Mouse (Mus musculus) hindlimb bud, embryonic 11.5 days (tissue): ENCODE results near the gene Apoa1.

Experiments used
- DNase-seq: peaks from one replicate; pipeline ENCODE4 v3.0.0-alpha.2; 2012; ENCODE audit warnings: low read depth, low spot score; ENCODE audit errors: extremely low spot score

Gene Apoa1

DNA sequence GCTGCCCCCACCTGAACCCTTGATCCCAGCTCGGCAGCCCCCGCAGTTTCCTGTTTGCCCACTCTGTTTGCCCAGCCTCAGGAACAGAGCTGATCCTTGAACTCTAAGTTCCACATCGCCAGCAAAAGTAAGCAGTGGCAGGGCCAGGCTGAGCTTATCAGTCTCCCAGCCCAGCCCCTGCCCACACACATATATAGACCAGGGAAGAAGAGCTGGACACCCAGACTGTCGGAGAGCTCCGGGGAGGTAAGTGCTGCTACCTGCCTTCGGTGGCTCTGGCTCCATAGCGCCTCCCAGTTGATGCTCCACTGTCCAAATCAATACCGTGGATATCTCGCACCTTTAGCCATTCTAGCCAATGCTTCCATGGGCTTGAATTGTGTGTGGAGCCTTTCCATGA is at the start of gene Apoa1:
Gene Apoa1 (plus strand): TSS at position 90 of the 400 bp plus-strand sequence.
- DNase-seq = no peak

DNA sequence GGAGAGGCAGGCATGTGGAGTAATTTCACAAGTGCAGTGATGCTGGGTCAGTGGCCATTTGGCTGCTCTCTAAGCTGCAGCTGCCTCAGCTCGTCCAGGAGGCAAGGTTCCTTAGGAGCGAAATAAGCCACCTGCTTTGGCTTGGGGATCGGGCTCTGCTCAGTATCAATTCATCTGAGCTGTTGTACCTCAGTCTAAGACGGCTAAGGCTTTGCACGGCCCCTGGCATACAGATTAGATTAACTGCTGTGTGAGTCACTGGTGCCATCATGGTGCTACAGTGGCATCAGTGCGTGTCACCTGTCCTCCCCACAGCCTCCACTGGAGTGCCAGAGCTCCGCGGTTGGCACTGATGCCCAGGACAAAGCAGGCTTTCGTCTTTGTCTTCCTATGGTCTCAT is 49.8 kb upstream of the Apoa1 start:
- DNase-seq = no peak

DNA sequence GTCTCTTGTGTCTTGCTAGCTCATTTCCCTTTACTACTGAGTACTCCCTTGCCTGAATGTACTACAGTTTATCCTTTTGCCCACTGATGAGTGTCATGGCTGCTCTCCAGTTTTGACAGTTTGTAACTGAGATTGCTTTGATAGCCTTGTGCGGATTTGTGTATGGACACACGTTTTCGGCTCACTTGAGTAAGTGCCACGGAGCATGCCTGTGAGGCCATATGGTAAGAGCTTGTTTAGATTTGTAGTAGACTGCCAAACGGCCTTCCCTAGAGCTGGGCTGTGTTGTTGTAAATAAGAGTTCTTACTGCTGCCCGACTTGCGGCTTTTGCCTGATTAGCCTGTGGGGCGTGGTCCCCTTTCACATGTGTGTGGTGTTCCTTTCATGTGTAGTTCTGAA is 47.1 kb upstream of the Apoa1 start:
- DNase-seq = no peak

DNA sequence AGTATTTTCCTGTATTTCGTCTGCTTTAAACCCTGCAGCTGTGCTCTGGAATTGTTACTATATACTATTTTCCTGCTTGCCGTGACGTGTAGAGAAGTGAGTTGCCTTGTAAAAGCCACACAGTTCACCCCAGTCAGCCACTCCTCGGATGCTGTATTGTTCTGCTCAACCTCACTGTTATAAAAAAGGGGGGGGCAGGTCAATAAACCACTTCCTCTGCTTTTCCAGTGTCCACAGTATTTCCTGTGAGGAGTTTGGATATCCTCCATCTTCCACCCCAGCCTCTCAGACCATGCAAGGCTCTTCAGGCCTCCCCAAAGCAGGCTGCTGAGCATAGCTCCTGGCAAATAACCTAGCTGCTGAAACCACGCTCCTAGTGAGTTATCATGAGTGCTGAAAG is 43.8 kb upstream of the Apoa1 start:
- DNase-seq = no peak

DNA sequence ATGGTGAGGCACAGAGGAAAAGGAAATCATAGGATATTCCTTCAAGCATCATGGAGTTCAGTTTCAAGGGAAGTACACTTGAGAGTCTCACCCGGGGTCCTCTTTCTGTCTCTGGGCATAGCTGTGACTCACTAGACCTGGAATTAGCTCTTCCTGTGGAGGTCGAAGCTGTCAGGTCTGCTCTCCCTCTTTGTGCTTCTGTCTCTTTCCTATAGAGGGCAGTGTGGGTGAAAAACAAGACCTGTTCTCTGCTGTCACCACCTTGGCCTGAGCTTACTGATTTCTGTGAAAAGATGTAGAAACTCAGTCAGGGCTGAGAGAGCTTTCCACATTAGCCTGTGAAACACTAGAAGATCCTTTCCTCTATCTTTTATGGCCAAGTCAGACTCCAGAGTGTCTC is 43.2 kb upstream of the Apoa1 start:
- DNase-seq = no peak

DNA sequence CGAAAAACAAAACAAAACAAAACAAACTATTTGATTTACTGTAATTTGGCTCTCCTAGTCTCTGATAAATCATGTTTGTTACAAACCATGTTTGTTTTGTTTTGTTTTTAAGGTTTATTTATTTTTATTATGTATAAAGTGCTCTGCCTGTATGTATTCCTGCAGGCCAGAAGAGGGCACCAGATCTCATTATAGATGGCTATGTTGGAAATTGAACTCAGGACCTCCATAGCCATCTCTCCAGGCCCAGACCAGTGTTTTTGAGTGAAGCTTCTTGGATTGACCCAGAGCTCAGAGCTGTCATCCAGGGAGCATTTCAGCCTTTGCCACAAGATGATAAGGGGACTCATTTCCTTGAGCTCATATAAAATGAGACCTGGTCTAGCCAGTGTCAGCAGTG is 42.0 kb upstream of the Apoa1 start:
- no peak for DNase-seq

DNA sequence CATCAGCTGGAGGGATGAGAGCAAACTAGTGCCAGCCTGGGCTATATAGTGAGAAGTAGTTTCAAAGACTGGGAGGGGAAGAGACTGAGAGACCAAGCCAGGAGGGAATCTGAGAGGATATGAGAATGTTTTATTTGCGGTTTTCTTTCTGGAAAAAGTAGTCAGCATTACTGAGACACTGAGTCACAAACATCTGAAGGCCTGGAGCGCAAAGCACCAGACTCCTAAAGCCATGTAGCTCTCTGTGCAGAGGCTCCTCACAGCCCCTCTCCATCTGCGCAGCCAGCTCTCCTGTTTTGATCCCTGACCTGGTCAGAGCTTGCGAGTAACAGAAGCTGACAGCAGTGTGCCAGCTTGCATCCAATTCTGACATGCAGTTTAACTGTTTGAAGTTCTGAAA is 40.0 kb upstream of the Apoa1 start:
- DNase-seq = no peak

DNA sequence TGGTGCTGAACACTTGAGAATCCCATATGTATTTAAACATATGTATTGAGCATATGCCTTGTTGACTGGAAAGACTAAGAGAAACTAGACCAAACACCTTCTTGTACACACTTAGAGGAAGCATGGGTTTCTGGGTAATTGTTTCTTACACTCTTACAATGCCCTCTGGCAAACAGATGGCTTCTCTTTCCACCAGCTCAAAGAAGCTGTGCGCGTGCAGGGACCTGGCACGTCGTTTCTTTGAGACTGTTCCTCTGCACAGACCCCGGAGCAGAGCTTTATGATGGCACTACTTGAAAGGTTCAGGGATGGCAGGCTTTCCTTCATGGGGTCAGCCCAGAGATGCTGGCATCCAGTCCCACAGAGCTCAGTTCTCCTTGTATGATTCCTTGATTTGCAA is 39.4 kb upstream of the Apoa1 start:
- no peak for DNase-seq

DNA sequence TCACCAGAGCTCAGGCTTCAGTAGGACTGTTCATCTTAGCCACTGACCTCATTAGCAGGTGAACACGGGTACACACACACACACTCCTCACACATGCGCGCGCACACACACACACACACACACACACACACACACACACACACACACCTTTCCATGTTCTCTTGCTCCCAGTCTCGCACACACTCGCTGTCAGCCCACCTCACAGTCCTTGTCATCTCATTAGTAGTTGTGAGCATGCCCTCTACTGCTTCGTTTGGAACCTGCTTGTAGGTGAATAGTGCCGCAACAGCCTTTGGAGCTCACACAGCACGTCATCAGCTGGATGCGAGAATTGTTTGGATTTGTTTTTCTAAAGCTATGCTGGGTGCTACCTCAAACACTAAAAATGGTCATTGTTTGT is 39.0 kb upstream of the Apoa1 start:
- DNase-seq = no peak

DNA sequence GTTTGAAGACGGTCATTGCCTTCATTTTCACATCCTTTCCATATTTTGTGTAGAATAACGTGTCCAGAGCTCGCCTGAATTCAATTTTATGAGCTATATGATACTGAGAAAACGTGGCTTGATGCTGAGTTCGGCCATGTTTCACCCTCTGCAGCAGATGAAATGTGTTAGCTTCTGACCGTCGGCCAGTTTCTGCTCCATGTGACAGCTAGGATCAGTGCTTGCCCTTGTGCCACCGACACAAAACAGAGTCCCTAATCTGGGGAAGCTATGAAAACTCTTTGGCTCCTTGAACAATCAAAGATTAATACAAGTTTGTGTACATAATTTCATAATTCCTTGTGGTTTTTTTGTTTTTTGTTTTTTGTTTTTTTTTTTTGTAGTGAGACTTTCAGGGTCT is 37.1 kb upstream of the Apoa1 start:
- DNase-seq = no peak

DNA sequence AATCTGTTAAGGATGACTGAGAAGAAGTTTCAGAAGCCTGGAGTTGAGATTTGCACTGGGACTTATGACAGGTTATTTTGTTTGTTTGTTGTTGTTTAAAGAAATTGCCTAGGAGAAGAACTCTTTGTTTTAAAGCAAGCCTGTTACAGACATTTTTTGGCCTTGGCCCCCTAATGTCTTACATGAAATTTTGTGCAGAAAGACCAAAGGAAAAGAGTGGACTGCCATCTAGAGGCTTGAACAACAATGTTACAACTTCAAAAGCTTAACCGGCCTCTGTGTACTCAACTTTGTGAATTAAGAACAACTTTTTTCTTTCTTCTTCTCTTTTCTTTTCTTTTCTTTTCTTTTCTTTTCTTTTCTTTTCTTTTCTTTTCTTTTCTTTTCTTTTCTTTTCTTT is 36.7 kb upstream of the Apoa1 start:
- DNase-seq = no peak

DNA sequence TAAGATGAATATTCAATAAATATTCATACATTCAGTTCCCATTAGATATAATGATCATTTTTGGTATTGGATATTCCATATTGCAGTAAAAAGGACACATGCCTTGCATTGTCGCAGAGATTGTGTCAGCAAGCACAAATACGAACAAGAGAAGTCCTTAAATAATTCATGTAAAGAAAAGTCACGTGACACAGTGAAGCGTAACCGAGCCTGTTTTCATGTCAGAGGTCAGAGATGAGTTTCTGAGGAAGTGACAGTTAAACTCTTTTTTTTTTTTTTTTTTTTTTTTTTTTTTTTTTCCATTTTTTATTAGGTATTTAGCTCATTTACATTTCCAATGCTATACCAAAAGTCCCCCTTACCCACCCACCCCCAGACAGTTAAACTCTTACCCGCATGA is 35.7 kb upstream of the Apoa1 start:
- DNase-seq = no peak

DNA sequence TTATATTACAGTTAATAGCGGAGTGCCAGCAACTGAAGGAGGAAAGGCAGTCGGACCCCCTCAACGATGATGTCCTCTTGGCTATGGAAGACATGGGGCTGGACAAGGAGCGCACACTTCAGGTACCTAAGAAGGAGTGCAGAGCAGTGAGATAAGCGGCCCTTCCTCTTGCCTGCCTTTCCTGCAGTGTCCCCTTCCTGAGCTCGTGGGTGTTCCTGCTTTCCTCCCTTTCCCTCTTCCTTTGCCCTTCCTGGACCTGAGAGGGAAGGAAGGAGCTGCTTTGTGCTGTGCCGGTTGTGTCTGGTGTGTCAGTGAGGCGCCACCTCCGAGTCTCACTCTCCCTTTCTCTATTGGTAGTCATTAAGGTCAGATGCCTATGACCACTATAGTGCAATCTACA is 33.6 kb upstream of the Apoa1 start:
- no peak for DNase-seq

DNA sequence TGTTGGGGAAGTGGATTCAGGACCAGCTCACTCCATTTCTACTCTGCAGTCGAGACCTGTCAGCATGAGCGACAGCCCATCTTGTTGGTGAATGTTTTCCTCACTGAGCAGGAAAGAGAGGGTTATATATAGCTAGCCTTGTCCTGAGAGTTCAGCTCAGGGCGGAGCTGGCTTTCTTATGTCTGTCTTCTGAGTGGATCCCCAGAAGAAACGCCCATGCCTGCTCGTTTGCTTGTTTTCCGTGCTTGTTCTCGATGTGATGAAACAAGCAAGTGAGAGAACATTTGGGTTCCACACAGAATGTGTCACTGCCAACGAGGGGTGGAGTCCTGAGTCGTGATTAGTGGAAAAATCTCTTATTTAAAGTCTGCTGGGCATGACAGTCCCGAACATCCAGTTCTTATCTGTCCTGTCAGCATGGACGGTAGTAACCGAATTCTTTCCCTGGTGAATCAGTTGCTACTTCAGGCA is 31.6 kb upstream of the Apoa1 start:
- DNase-seq = no peak

DNA sequence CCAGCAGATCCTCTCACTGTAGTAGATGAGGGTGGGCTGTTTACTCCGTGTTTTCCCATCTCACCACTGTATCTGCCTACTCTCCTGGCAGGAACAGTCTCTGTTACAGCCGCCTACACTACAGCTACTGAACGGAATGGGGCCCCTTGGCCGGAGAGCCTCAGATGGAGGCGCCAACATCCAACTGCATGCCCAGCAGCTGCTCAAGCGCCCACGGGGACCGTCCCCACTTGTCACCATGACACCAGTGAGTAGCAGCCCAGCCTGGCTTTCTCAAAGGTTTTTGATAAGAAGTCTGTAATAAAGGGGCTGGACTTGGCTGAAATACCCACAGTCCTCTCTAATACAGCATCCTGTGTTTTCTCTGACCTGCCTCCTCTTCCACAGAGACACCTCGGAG is 29.9 kb upstream of the Apoa1 start:
- no peak for DNase-seq

DNA sequence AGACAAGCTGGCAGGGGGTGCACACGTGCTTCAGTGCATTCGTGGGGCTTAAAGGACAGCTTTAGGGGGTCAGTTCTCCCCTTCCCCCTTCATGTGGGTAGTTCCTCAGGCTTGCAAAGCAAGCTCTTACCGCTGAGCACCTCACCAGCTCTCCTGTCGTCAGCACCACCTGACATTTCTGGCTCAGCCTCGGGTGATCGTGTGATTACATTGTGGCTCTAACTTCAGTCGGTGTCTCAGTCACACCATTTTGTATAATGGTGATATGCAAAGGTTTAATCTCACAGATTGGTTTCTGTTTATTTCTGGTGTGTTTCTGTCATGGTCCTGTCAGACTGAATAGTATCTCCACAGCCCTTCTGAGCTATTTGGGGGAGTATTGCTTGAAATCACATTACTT is 29.4 kb upstream of the Apoa1 start:
- no peak for DNase-seq

DNA sequence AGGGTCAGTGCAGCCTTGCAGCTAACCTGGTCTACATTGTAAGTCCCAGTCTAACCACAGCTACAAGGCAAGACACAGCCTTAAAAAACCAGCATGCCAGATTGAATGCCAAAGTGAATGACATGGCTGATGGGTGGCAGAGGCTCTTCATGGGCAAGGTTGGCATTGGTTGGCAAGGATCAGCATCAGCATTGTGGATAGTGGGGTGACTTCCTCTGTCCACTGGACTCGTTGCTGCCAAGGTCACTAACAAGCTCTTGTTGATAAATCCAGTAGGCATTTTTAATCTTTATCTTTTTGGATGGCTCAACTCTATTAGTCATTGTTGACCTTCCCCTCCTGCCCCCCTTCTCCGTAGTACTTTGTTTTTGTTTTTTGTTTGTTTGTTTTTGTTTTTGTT is 28.8 kb upstream of the Apoa1 start:
- no peak for DNase-seq

DNA sequence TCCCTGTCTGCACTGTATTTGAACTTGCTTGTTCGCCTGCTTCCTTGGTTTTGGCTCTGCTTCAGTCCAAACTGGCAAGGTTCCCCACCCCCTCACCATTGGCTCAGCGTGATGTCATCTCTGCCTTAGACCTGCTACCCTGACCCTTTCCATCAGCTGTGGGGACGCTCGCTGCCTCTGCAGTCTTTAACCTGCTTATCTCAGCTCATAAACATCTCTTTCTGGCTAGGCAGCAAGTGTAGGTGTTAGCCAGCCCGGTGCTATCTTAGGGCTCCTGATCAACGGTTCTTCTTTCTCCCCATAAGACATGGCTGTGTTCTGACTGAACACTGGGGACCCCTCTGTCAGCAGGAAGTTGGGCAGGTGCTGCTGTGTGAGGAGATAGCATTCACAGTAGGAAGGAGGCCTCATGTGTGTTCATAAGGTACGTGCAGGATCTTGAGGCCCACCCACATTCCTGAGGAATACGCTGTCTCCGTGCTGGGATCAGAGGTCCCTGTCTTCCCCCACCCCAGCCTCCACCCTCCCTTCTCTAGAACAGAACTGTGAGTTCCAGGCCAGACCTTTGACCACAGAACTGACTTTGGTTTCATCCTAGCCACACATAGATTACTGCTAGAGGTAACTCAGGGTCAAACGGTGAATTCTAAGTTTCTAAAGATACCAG is 21.4 kb upstream of the Apoa1 start:
- DNase-seq = no peak

DNA sequence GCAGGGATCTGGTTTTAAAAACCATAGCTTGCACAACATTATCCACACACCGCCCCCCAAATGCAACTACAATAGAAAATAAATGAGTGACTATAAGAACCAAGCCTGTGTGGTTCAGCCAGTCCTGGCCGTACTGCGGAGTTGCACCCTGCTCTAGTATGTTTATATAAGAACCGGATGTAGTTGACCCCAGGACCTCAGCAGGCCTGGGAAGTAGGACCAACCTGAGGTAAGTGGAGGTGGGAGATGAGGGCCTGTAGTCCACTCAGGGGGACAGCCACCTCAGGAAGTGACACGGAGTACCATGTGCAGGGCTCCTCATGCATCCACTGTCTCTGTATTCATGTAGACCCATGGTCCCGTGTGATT is 20.9 kb upstream of the Apoa1 start:
- no peak for DNase-seq

DNA sequence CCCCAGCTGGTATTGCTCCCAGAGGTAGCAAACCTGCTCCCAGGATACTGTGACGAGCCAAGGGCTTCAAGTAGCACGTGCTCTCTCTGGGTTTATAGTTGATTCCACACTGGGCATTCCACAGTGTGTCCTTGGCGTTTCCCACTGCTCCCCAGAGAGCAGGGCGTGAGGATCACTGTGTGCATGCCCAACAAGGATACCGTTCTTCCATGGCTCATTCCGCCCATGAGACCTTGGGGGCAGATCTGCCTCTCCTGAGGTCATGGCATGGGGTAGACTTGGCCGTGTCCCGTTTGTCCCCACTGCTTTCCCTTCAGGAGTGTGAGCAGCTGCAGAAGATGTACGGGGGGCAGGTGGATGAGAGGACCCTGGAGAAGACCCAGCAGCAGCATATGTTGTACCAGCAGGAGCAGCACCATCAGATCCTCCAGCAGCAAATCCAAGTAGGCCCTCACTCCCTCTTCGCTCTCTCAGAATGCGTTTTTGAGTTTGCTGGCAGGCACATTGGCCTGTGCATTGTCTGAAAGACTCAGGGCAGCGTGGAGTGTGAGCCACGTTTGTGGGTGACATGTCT is 19.9 kb upstream of the Apoa1 start:
- DNase-seq = no peak

DNA sequence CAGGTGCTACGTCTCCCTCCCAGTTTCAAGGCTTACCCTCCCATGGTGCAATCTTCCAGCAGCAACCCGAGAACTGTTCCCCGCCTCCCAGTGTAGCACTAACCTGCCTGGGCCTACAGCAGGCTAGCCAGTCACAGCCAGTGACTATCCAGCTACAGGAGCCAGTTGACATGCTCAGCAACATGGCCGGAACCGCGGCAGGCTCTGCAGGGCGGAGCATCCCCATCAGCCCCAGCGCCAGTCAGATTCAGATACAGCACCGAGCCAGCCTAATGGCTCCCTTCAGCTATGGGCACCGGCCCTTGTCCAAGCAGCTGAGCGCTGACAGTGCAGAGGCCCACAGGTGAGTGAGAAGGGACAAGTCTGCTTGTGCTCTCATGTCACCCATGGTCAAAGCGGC is 17.9 kb upstream of the Apoa1 start:
- DNase-seq = no peak

DNA sequence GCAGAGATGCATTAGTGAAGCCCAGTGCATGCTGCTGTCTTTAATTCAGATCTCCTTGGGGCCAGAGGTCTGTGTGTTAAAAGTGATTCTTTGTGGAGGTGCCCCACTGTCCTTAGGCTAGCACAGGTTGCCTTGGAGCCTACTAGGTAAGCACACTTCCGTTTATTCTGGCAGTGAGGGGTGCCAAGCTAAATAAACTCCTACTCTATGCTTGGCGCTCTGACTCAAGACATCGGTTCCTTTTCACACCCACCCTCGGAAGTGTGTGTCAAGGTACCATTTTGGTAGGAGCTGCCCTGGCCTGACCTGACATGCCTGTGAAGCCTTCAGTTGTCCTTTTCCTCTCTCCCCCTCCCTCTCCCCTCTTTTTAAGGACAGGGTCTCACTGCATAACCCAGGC is 14.1 kb upstream of the Apoa1 start:
- DNase-seq = no peak

DNA sequence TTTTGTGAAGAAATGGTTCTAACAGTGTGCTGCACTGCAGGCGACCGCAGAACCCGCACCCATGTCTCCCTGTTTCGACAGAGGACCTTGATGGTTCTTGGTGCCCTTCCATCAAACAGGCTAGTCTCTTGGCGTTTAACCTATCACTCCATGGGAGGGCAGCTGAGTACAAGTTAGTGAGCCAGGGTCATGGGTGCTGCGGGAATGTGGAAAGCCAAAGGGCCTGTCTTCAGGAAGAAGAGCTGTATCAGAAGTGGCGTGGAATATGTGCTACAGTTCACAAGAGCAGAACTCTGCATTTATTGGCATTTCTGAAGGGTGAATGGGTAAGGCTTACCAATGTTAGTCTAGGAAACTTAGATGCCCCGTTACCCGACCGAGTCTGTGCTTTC is 13.4 kb upstream of the Apoa1 start:
- no peak for DNase-seq
